Mouse (Mus musculus): ENCODE data around the gene S100a11.
"Not testable (repeated sequence)": the region's sequence is repeated elsewhere in the genome, so short reads cannot be mapped to it uniquely, and the experiment has no call there.

Gene S100a11

DNA sequence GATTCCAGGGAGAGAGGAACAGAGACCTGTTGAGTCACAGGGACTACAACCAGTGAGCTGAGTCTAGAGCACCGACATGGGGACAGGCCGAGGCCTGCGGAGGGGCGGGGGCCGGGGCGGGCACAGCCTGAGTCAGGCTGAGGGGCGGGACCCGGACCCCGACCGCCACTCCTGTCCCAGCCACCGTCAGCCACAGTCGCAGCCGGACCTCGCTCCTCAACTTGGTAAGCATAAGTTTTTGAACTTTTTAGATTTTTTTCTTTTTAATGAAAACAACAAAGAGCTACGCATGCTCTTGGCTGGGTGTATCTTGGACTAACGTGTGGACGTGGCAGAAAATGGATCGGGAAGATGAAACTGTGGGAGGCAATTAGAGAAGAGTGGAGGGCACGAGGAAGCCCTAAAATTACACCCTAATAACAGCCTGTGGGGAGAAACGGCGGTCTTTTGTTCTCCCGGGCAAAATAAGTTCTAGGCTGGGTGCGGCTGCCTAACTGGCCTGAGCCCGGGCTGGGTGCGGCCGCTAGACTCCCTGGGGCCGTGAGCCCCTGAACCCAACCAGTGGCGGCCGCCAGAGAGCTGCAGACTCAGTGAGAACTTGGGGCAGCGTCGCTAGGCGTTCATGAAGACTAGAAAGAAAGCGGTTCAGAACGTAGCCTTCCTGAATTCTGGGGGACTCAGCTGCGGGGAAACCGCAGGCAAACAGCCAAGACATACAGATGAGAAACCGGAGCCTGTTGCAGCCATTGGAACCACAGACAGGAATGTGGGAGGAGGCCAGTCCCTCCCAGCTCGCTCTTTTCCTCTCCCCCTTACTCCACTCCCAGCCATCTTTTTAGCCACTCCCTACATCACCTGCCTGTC lies at the start of gene S100a11:
TSS of gene S100a11 (plus strand) at position 159 of the 864 bp plus-strand sequence.
- DNase-seq = peak; percentile 8

DNA sequence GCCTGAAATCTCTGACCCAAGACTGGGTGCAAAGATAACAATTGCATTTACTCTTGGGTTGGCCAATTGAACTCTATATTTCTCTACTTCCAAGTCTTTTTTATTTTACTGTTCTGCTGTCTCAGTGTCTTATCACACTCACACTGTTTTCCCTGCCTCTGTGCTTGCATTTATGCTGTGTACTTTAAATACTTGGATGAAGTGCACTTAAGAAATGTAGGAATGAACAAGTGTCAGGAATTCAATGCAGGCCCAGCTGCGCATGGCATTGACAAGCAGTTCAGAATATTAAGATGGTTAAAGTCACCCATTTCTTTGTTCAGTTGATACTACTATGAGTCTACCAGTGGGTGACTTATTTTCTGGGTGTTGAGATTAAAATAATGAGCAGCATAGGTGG lies 40.2 kb upstream of the S100a11 start:
- no peak for DNase-seq

DNA sequence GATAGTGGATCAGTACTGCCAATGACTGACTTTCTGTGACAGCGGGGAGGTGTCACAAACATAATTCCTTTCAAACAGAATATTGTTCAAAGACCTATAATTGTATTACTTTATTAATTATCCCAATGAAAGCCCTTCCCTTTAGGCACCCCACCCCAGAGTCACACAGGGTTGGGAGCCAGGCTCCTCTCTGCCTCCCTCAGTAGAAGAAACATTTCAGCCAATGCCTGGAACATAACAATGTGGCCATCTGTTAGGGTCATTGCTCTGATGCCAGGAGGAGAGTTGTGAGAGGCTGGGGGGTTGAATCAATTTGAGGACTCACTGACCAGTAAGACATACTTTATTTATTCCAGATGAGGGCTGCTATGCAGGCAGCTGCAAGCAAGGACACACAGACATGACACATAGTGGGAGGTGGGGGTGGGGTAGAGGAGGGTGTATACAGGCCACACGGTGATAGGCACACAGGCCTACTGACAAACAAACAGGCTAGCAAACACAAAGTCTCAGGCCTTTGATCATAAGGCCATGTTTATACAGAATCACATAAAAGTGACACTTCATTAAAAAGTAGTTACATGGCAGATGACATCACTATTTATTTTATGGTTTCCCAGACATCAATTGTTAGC lies 38.2 kb upstream of the S100a11 start:
- DNase-seq = no peak

DNA sequence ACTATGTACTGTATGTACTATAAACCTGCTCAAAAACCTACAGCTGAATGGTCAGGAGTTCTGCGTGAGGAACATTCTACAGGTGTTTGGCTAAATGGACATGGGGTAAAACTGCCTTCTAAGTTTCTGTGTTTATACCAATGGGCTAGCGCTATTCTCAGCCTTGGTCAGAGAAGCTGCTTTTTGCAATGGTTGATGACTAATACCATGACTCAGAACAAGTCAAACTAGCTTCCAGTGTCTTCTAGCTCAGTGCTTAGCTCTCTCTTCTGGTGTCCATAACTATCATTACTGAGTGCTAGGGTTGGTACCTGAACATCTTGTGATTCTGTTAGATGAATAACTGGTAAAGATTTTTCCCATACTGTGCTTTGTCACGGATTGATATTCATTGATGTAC lies 34.7 kb upstream of the S100a11 start:
- no peak for DNase-seq

DNA sequence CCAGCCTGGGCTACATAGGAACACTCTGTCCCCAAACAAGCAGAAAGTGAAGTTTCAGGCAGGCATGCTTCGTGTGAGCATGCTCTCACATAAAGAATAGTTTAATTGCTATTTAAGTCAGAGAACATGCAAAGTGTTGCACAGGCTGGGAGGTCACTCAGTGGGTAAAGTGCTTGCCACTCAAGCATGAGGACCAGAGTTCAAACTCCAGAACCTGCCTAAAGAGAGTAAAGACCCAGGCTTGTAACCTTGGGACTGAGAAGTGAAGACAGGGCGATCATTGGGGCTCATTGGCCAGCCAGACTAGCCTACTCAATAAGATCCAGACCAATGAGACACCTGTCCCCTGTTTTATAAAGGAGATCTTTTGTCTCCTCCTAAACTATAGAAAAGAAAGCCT lies 31.7 kb upstream of the S100a11 start:
- no peak for DNase-seq

DNA sequence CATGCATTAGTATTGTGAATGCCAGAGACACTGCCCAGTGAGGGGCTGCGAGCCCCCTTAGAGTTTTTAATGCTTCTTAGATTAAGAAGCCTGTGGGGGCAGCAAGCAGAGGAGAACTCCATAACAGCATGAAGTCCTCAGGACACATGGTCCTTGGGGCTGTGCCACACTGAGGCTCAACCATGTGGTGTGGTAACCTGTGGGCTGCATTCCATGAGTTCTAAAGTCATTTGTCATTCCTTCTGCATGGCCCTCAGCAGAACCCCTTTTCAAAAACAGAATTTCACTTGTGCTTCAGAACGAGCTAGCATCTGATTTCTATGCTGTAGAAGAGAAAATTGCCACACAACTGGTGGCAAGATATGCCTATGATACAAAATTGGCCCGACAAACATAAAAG lies 28.1 kb upstream of the S100a11 start:
- no peak for DNase-seq

DNA sequence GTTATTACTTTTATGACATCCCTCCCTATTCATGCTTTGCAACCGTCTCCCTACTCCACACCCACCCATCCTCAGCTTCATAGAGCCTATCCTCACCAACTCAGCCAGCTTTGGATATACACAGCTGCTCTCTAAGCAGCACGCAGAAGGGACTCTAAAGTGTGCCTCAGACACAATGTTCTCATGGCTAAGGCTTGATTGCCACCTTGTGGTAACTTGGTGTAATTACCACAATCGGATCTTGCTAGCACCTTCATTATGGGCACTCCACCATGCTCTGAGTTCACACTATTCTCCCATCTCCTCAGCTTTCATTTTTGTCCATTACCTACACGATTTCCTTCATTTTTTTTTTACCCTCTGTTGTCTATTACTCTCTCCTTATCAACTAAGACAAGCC lies 26.3 kb upstream of the S100a11 start:
- peak; percentile 27 for DNase-seq

DNA sequence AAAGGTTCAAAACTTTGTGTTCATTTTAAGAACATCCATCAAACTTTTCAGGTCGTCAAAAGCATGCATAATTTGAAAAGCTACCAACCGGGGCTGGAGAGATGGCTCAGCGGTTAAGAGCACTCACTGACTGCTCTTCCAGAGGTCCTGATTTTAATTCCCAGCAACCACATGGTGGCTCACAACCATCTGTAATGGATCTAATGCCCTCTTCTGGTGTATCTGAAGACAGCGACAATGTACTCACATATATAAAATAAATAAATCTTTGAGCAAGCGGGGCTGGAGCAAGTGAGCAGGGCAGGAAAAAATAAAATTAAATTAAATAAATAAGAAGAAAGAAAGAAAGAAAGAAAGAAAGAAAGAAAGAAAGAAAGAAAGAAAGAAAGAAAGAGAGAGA lies 25.5 kb upstream of the S100a11 start:
- DNase-seq = not testable (repeated sequence)

DNA sequence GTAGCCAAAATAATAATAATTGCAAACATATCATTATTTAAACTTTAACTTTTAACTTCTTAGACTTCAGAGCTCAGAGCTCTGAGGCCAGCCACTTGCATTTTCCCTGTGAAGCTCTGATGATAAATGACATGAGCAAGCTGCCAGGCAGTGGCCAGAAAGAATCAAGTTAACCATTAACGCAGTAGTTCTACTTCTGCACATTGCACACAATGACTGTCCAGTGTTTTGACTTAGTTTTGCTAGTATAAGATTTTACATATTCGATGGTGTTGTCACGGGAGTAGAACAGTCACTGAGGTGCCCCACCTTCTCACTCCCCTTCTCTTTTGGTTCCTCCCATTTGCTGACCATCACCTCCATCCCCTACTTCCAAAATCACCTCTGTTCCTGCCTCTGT lies 23.2 kb upstream of the S100a11 start:
- DNase-seq = no peak

DNA sequence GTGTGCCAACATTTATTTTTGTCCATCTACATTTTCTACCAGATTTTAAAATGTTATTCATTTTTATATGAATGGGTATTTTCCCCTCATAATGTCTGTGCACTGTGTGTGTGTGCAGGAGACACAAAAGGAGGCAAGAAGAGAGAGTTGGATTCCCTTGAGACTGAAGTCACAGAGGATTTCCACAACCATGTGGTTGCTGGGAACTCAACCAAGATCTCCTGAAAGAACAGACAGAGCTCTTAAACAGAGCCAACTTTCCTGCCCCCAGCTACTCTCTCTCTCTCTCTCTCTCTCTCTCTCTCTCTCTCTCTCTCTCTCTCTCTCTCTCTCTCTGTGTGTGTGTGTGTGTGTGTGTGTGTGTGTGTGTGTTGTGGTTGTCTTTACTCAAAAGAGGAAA lies 21.2 kb upstream of the S100a11 start:
- no peak for DNase-seq

DNA sequence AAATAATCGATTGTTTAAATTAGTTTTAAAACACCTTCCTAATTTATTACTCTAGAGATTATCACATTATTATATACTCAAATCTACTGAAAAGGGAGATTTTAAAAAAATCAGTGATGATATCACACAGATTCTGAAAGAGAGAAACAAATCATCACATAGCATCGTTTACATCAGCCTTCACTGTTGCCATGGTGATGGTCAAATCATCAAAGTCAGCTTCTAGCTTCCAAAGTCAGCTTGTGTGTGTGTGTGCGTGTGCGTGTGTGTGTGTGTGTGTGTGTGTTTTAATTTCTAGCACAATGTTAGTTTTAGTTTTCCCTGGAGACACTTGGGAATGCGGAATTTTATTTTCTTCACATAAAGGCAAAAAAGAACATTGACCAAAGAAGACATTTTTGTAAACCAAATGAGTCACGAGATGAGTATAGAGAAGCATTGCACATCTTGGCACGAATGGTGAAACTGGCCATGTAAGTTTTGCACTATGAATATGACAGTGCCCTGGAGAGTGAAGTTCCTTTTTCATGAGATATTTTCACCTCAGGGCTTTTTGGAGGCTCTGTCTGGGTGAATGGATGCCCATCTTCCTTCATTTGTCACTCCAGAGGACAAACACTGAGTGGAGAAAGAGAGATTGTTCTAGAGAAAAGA lies 15.6 kb upstream of the S100a11 start:
- no peak for DNase-seq

DNA sequence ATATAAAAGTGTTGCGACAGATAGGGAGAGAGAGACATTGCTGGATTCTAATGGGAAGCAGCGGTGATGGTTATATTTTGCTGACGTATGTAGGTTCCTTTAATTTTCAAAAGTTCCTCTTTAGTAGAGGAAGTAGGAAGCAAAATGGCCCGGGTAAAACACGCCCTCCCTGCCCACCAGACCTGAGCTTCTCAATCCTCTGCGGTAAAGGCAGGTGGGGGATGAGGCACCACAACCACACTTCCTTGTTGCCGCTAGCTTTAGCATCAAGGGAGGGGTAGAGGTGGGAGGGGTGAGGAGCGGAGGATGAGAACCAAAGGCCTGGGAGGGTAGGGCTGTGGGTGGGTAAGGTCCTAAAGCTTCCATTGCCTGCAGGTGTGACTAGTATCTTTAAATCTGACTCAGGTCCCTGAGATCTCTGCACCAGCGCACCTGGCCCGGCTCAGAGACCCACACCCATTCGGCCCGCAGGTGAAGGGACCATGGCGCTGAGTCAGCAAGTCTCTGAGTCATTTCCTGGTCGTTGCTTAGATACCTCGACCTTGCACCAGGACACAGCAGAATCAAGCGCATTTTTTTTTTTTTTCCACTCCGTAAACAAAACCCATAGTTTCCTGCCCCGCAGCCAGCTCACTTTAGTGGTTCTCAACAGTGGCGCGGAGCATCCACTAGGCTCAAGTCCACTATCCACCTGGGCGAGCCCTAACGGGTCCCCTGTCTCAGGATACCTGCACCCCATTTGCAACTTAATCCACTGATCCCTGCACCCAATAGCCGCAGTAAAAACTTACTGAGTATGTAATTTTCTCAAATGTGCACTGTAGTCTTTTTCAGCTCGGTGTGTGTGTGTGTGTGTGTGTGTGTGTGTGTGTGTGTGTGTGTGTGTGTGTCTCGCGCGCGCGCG lies 14.1 kb upstream of the S100a11 start:
- DNase-seq = no peak

DNA sequence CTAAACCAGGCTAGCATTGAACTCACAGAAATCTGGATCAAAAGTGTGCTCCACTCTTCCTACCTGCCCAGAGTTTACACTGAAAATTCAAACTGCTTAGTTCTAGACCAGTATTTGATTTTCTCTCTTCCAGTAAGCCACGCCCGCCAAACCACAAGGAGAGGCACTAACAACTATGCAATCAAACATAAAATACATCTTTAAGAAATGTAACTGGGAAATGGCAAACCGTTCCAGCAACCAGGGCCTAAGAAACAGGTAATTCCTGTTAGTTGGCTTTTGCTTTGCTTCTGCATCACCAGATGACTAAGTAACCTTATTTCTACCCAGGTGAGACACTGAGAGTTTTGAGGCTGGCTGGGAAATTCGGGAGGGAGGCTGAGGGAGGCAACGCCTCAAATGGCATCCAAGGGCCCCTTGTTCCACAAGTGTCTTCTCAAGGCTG lies 13.4 kb upstream of the S100a11 start:
- DNase-seq = no peak

DNA sequence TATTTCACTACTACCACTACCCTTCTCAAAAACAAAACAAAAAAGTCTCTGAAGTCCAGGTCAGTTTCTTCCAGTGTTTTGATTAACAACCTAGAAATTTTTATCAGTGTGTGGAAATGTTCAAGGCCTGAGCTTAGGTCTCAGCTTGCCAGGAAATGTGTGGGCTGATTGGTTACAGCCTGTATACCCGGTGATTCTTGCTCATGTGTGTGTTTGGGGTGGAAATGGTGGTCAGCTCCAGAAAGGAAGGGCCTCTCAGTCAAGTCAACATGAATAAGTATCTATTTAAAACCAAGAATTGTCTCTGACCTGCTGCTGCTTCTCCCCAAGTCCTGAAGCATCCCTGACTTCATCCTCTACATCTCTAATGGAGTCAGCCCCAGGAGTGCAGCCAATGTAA lies 11.0 kb upstream of the S100a11 start:
- no peak for DNase-seq

DNA sequence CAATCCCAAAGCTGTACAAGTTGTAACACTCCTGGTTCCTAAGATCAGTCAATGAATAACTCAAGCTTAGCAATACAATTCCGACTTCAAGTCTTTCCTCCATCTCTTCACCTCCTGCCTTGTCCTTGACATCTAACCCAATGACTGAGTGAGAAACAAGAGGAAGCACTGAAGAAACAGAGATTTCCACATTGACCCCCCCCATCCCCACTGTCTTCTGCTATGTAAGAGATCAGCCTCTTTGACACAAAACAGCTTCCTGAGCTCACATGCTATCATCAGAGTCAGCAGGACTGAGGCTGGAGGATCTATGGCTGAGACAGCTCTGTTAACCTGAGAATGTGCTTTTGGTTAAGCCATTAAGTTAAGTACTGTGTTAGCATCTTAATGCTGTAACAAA lies 9.3 kb upstream of the S100a11 start:
- no peak for DNase-seq

DNA sequence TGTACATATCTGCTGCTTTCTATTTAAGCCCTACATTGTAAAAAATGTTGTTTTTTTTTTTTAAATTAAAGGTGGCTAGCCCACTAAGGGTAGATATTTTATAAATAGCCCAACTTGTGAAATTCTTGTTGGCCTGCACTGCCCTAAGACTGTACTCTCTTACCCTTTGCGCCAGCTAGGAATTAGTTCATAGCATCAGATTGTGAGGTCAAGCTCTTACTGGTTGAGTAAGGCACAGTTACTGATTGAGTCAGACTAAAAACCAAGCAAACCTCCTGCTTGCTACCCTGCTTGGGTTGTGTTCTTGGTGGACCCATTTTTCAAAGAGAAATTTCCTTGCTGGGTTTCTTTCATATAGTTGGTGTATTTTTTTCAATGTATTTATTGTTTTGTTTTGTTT lies 8.5 kb upstream of the S100a11 start:
- DNase-seq = no peak

DNA sequence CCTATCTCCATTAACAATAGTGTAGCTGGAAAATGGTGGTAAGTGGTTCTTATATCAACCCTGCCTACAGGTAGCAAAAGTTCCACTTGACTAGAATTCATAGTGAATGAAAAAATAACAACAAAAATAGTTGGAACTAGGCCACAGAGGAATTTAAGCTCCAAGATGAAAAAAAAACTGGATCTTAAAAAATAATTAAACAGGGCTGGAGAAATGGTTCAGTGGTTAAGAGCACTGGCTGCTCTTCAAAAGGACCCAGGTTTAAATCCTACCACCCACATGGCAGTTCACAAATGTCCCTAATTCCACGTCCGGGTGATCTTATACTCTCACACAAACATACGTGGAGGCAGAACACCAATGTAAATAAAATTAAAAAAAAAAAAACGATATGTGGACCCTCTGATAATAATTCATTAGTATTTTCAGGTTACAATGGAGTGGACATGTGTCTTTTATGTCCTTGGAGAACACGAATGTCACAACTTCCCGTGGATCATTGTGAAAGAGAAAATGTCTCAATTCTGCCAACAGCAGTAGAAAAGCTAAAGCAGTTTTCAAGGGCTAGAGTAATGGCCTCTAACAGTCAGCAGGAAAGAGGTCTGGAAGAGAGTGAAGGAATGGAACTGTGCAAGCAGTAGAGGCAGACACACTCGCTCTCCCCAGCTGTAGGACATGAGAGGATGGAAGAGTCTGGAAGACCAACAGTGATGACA lies 7.7 kb upstream of the S100a11 start:
- no peak for DNase-seq

DNA sequence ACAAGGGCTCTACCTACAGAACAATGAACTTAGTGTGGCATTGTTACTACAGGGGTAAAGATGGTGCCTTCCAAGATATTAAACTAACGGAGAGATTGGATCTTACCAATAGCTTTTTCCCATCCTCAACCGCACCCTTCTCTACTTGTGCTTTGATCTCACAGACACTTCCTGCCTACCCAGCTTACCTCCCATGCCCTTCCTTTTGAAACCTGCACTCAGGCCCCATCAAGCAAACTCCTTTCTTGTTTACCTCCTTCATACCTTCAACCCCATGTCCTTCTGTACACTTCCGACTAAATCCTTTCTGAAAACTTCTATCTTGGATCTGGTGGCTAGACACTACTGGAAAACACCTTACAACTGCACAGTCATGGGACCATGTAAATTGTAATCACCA lies 5.7 kb upstream of the S100a11 start:
- DNase-seq = no peak

DNA sequence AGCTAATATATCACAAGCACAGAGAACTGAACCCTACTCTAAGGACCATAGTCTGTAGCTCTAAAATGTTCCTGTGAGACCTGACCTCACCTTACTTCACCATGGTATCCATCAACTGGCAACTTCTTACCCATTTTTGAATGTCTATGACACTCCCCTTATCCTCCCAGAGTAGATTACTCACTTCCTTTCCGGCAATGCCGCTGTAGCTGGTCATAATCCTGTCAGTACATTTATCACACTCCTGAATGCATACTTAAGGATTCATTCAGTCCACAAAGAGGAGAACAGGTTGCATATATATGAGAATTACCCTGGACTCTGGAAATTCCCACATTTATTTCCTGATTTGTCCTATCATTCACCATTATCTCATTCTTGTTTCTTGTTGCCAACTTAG lies 2.9 kb upstream of the S100a11 start:
- no peak for DNase-seq

DNA sequence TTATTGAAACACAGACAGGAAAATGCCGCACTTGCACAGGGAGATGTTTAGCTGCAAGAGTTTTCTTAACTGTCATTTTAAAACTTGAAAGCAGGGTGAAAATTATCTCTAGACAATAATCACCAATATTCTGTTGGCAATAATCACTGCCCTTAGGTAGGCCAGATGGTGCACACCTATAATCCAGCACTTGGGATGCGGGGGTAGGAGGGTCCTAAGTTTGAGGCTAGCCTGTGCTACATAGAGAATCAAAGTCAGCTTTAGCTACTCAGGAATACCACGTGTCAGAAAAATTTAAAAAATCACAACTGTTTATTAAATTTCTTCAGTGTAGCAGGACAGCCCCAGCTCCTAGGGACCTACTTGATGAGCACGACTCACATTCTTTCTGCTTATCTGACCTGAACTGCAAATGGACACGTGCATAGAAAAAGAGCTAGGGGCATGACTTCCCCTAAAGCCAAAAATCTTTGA lies 395 bp upstream of the S100a11 start:
- no peak for DNase-seq

DNA sequence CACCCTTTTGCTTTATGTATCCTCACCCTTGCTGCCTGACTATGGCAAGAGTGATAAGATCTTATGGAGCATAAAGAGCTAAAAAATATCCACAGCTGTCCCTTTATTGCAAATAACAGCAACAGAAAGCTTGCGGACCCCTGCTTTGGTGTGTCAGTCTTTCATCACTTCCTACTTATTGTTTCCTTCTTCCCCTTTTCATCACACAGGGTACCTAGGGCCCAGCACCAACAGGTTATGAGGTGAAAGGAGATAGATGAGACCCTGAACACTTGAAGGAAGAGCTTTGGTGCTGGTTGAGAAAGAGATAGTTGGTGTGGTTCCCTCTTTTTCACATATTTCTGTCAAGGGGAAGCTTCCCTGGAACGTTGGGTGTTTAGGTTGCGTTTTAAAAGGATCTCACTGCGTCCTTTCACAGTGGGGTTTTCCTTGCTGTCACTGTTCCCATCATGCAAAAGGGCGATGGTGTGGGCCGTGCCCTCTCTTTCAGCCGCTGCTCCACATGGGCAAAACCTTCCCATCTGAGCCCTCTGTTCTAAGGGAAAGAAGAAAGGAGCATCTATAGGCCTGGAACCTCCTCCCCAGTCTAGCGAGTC lies 1.3 kb downstream of the S100a11 start:
- DNase-seq = no peak

DNA sequence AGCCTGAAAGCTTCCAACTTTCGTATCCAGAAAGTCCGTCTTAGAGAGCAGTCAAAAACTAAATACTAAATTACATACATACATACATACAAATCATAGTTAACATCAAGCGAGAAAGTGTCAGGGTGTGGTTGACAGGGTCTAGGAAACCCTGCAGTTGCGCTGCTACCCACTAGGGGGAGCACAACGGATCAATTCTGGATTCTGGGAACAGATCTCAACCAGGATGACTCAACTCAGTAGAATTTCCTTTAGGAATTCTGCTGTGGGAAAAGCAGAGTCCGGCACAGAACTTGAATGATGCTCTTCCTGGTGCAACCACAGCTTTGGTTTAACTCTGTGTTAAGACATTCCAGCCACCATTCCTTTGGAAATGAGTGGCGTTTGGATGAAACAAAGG lies 2.3 kb downstream of the S100a11 start:
- DNase-seq = peak; percentile 56

Measured in right cerebral cortex, postnatal 25 days (tissue).